Mouse (Mus musculus) MEL-GATA-1-ER (cell line): ENCODE data around the gene Sspo.

Experiments
- DNase-seq: peaks from one replicate; pipeline ENCODE4 v3.0.0-alpha.2; 2012; ENCODE audit warnings: low read depth; ENCODE audit errors: extremely low read depth

Sspo gene

GRCm38 (mm10) chr6:48447929-48448328, at the start of gene Sspo:
Gene Sspo (plus strand): TSS chr6:48448229.
- DNase-seq: no peak

DNA sequence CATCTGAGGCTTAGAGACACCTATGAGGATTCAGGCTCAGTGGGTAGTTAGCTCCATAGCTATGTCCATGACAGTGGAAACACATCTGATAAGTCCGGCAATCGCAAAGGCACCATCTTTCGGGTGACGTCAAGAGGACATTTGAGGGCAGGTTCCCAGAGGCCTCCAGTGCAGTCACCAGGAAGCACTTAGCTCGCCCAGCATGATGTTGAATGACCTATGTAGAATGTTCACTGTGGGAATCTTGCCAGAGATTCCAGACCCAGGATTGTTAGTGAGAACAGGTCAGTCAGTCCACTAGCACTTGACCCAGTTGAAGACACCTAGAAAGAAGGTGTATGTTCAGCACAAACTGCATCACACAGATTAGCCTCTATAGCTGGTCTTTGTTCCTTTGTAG, 48.1 kb upstream of the Sspo start:
- DNase-seq: no peak

DNA sequence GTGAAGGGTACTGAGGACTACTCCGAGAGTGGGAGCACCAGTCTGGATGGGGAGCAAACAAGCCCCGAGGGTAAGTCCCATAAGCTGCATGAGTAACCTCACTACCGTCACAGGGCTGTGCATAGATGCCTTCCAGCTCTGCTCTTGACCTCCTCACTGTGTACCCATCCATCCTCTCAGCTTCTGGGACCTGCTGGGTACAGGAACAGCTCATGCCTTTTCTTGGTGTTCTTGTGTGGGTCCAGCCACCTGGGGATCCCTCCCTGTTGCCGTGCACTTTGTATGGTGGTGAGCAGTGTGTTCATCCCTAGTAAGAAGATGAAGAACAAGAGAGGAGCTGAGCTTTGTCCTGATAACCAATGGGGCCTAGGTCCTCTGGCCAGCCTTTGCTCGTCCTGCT, 44.0 kb upstream of the Sspo start:
- DNase-seq: no peak

DNA sequence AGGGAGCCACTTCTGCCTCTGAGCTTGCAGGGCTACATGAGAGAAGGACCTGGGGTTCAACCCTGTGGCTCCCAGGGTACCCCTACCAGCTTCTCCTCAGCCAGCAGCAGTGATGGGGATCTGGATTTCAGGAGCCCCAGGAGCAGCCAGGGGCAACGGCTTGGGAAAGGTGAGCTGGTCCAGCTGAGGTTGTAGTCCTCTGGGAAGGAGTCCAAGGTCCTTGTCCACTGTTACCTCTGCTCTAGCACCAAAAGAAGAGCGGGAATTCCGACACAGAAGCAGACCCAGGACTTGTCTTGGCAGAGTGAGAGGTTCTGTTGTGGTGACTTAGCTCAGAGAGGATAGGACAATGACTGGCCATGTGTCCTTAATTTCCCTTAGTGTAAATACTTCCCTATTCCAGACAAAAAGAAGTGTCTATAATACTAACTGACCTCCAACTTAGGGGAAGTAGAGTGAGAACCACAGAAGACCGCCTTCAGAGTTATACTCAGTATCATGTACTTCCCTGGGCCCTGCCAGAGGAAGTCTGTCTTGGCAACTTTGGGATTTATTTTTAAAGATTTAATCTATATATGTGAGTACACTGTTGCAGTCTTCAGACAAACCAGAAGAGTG, 38.2 kb upstream of the Sspo start:
- DNase-seq: no peak

DNA sequence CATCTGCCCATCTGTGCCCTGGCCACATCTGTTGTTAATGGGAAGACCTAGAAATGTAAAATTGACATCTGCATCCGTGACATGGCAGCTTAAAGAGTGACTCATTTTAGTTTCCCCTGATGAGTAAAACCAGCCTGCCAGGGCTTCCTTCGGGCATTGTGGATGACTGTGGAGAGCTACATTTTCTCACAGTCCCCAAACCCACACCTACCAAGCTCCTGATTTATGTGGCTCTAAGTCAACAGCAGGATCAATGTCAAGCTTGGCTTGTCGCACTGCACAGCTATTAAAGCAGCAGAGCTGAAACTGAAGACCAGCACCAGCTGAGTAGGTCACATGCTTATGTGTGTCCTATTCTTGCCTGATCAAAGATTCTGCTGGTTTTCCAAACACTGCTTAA, 37.5 kb upstream of the Sspo start:
- DNase-seq: no peak

GRCm38 (mm10) chr6:48411193-48412092, 36.6 kb upstream of the Sspo start:
- DNase-seq: no peak

DNA sequence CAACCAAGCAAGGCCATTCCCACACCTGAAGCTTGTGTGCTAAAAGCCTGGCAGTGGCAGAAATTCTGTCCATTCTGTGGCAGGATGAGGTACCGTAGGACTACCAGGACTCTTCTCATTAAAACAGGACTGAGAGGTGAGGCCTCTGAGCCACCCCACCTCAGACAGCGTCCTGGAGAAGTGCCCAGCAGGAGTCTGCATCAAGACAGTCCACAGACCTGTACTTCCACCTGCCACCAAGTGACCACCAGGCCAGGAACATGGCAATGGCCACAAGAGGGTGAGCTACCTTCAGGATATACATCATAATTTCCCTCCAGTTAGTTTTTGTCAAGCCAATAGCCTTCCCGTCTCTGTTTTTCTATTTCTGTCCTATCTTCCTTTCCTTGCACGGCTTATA, 35.9 kb upstream of the Sspo start:
- no peak for DNase-seq

GRCm38 (mm10) chr6:48412662-48413061, 35.4 kb upstream of the Sspo start:
- DNase-seq: no peak

- DNase-seq: no peak
Observed at GRCm38 (mm10) chr6:48413081-48413480, 34.9 kb upstream of the Sspo start.

DNA sequence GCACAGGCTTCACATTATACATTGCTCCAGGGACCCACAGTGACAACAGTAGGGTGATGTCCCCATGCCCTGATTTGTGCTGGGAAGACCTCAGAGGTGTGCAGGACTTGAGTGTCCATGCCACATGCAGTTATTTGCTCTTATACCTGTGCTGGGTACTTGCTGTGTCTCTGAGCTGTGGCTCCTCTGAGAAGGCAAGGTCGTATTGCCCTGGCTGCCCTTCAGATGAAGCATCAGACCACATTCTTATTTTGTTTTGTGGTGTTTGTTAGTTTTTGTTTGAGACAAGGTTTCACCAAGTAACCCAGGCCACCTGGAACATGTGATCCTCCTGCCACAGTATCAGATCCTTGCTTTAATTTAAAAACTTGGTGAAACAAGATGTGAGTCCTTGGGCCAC, 33.1 kb upstream of the Sspo start:
- no peak for DNase-seq

DNA sequence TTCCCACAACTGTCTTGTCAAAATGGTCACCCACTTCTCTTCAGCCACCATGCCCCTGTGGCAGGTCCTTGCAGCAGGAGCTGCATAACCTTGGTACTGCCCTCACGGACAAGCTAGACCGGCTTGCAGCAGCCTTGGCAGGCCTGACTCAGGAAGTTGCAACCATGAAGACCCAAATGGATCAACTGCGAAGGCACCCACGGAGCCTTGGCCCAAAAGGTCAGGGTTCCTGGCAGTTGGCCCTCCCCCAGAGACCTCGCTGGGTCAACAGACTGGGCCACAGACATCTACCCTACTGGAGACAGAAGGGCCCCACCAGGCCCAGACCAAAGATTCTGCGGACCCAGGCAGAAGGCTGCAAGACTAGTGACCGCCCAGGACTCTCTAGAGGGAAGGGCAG, 32.4 kb upstream of the Sspo start:
- DNase-seq: no peak

- DNase-seq: no peak
Observed at GRCm38 (mm10) chr6:48416486-48416885, 31.5 kb upstream of the Sspo start.

DNA sequence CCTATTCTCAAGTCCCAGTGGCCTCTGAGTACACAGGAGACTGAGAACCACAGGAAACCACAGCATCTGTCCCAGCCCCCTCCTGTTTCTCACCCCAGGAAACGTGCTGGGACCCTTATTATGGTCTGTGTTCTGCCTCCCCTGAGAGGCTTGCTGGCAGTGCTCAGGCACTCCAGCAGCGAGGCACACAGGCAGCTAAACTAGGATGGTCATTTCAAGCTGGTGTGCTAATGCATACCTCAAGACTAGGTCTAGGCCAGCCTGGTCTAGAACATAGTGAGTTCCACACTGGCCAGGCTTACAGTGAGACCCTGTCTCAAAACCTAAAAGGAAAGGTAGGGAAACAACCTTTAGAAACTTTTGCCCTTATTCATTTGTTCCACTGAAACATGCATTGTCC, 27.4 kb upstream of the Sspo start:
- DNase-seq: no peak

GRCm38 (mm10) chr6:48423336-48423735, 24.7 kb upstream of the Sspo start:
- no peak for DNase-seq

DNA sequence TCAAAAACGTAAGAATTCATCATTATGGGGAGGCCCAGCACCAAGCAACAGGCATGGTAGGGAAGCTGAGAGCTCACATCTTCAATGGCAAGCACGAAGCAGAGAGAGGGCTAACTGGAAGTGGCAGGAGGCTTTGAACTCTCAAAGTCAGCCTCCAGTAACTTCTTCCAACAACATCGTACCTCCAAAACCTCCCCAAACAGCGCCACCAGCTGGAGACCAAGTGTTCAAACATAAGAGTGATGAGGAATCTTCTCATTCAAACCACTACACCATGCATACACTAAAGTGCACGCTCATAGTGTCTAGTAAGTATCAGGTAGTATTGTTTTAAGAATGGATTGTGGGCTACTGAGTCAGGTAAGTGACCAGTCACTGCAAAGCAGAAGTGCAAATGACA, 24.0 kb upstream of the Sspo start:
- DNase-seq: no peak

DNA sequence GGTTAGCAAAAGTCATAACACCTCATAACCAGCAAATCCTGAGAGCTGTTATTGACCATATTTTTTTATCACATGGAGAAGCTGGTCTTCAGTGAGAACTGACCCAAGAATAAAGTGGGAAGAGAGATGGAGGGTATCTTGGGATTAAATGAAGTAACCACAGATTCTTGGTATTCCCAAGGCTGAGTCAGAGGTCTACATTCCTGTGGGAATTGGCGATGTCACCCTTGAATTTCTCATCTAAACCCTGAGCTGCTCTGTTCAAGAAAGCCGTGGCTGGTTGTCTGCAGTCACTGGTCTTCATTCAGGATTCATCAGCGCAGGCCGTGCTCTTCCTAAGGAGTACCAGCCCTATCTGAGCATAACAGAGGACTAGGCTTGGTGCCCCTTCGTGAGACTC, 21.1 kb upstream of the Sspo start:
- DNase-seq: no peak

DNA sequence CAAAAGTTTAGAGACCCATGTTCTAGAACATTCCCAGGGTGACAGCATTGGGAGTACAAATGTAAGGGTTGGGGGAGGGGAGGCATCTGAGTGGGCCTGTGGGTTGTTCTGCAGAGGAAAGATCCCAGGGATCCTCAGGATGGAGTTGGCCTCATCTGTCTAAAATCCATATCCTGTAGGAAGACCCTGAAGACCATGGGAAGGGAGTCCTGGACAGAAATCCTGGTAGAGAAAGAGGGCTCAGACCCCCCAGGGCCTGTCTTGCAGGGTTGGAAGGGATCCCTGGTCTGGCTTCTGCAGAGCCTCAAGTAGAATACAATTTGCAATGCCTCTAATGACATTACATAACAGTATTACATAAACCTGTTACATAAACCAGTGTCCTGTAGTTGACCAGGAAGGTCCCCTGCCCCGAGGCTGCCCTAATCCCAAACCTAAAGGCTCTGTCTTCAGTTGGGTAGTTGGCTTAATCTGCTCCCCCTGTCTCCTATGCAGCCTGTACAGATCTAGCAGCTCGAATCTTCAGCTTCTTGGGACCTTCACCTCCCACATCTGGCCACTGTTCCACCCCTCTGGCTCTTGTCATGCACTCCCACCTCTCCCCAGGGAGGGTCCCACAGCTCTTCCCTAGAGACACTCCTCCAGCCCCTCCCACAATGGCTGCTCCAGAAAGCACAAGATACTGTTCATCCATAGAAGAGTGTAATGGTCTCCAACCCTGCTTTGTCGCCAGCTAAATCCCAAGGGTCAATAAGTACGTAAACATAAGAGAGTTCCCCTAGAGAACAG, 19.1 kb upstream of the Sspo start:
- DNase-seq: no peak

DNA sequence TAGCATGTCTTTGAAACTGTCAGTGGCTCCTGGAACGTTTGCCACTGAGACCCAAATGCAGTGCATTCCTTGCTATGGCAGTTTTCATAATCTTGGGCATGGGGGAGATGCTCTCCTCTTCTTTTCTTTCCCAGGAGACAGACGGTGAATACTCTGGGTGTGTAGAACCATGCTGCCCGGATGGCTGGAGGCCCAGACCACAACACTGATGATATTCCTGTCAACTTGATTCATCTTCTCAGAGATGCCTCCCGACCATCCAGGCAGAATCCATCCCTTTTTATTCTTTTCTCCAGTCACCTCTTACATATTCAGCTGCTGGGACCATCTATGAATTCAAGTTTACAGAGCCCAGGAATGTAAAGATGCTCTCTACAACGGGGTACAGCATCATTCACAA, 17.3 kb upstream of the Sspo start:
- no peak for DNase-seq

DNA sequence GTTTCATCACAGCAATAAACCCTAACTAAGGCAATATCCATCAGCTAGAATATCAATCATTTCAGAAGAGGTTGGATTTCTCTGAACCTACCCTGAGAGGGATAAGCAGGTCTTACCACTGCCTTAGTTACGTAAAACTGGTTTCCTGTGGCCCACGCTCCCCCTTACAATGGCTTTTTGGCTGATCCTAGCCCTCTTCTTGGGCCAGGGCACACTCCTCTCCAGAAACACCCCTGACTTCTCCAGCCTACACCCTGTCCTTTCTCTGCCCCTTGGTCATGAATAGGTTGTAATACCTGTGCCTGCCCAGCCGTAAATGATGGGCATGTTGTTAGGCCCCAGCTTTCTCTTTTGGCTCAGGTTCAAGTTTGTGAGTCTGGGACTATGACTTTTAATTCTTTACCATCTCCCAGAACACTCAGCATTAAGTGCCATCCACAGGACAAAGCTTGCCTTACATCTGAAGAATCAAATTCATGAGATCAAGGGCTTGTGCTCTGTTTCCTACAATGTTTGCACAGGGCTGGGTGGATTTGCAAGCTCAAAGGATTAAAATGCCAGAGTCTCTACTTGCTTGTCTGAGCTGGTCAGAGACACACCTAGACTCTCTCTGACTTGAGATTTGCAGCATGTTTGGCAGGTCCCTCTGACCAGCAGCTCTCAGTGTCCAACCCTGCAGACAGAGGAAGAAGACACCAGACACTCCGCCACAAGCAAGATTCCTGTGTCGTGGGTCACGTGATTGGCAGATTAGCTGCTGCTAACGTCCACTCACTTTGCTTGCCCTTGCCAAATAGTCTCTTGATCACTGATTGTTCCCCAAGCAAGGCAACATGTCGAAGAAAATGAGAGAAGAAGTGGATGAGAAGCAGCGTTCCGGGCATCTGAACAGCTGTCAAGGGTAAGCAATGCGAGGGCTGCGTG, 14.9 kb upstream of the Sspo start:
- no peak for DNase-seq

DNA sequence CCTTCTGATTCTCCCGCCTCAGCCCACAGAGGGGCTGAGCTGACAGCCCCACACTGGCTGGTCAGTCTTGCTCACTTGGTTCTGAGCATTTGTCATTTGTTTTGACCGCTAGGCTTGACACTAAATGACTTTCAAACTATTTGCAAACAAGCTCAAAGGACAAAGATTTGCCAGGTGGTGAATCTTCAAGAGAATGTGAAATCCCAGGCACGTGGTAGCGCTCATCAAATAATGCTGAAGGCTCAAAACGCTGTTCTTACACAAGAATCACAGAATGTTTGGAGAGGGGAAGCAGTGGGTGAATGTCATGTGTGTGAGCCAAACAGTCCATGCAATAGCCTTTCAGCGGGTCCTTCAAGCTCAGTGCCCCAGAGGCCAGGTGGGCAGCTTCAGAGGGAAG, 13.4 kb upstream of the Sspo start:
- DNase-seq: no peak

- no peak for DNase-seq
Observed at GRCm38 (mm10) chr6:48435111-48435510, 12.9 kb upstream of the Sspo start.
